Mouse (Mus musculus): ENCODE data around the gene Mcm3.

DNA sequence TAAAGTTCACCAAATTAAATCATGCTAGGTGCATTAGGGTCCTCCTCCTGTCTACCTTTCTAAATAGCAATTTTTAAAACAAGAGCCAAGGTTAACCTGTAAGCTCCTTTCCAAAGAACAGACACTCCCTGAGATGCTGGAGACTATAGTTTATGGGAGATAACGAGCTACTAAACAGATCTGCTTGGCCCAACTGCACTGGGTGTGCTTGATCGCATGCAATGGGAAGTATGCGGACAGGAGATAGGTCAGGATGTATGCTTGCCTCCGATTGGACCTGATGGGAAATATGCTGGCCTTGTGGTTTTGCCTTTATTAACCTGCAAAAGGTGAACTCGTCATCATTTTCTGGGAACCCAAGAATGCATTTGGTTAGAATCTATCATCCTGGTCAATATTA is 24.9 kb downstream of the Mcm3 start:
- no peak for TF ChIP-seq EP300 (IDR thresholded peaks at IDR 0.05; ENCODE audit: low read depth)
- TF ChIP-seq CTCF (IDR thresholded peaks at IDR 0.05; ENCODE audit: low read depth): no peak
